Mouse (Mus musculus): ENCODE results near the gene Adam22.

Gene Adam22

GRCm38 (mm10) chr5:8180646-8181045 lies 187.3 kb downstream of the Adam22 start:
- no peak for DNase-seq (ENCODE audit: low read depth in 1 of 2, low spot score in 2 of 2)

- DNase-seq (ENCODE audit: low read depth in 1 of 2, low spot score in 2 of 2): no peak
These were observed 189.8 kb downstream of the Adam22 start for GRCm38 (mm10) chr5:8178111-8178510.

- no peak for DNase-seq (ENCODE audit: low read depth in 1 of 2, low spot score in 2 of 2)
These were observed 203.2 kb downstream of the Adam22 start for GRCm38 (mm10) chr5:8164773-8165172.

GRCm38 (mm10) chr5:8151645-8152044 lies 216.3 kb downstream of the Adam22 start:
- no peak for DNase-seq (ENCODE audit: low read depth in 1 of 2, low spot score in 2 of 2)

- DNase-seq (ENCODE audit: low read depth in 1 of 2, low spot score in 2 of 2): no peak
These were observed 221.8 kb downstream of the Adam22 start for GRCm38 (mm10) chr5:8146146-8146545.

- no peak for DNase-seq (ENCODE audit: low read depth in 1 of 2, low spot score in 2 of 2)
These were observed 222.5 kb downstream of the Adam22 start for GRCm38 (mm10) chr5:8145473-8145872.

GRCm38 (mm10) chr5:8132546-8132945 lies 235.4 kb downstream of the Adam22 start:
- DNase-seq (ENCODE audit: low read depth in 1 of 2, low spot score in 2 of 2): no peak

GRCm38 (mm10) chr5:8131918-8132317 lies 236.0 kb downstream of the Adam22 start:
- no peak for DNase-seq (ENCODE audit: low read depth in 1 of 2, low spot score in 2 of 2)

GRCm38 (mm10) chr5:8129750-8130149 lies 238.2 kb downstream of the Adam22 start:
- DNase-seq (ENCODE audit: low read depth in 1 of 2, low spot score in 2 of 2): no peak

GRCm38 (mm10) chr5:8120926-8121325 lies 247.0 kb downstream of the Adam22 start:
- no peak for DNase-seq (ENCODE audit: low read depth in 1 of 2, low spot score in 2 of 2)

- no peak for DNase-seq (ENCODE audit: low read depth in 1 of 2, low spot score in 2 of 2)
These were observed 247.9 kb downstream of the Adam22 start for GRCm38 (mm10) chr5:8120087-8120486.

- no peak for DNase-seq (ENCODE audit: low read depth in 1 of 2, low spot score in 2 of 2)
These were observed 251.3 kb downstream of the Adam22 start for GRCm38 (mm10) chr5:8116561-8117168.

GRCm38 (mm10) chr5:8112246-8112645 lies 255.7 kb downstream of the Adam22 start:
- DNase-seq (ENCODE audit: low read depth in 1 of 2, low spot score in 2 of 2): no peak

GRCm38 (mm10) chr5:8111691-8112090 lies 256.3 kb downstream of the Adam22 start:
- no peak for DNase-seq (ENCODE audit: low read depth in 1 of 2, low spot score in 2 of 2)

GRCm38 (mm10) chr5:8095689-8096088 lies 272.3 kb downstream of the Adam22 start:
- DNase-seq (ENCODE audit: low read depth in 1 of 2, low spot score in 2 of 2): no peak

GRCm38 (mm10) chr5:8094921-8095320 lies 273.0 kb downstream of the Adam22 start:
- no peak for DNase-seq (ENCODE audit: low read depth in 1 of 2, low spot score in 2 of 2)

- DNase-seq (ENCODE audit: low read depth in 1 of 2, low spot score in 2 of 2): no peak
These were observed 279.8 kb downstream of the Adam22 start for GRCm38 (mm10) chr5:8088147-8088546.

GRCm38 (mm10) chr5:8085661-8086060 lies 282.3 kb downstream of the Adam22 start:
- no peak for DNase-seq (ENCODE audit: low read depth in 1 of 2, low spot score in 2 of 2)

- DNase-seq (ENCODE audit: low read depth in 1 of 2, low spot score in 2 of 2): no peak
These were observed 285.0 kb downstream of the Adam22 start for GRCm38 (mm10) chr5:8082800-8083509.

GRCm38 (mm10) chr5:8077481-8077880 lies 290.5 kb downstream of the Adam22 start:
- DNase-seq (ENCODE audit: low read depth in 1 of 2, low spot score in 2 of 2): no peak

- no peak for DNase-seq (ENCODE audit: low read depth in 1 of 2, low spot score in 2 of 2)
These were observed 293.9 kb downstream of the Adam22 start for GRCm38 (mm10) chr5:8073901-8074561.

GRCm38 (mm10) chr5:8073406-8073805 lies 294.6 kb downstream of the Adam22 start:
- DNase-seq (ENCODE audit: low read depth in 1 of 2, low spot score in 2 of 2): no peak

Data from monocyte, adult 2 months (primary cell).